Mouse (Mus musculus): ENCODE measurements around the gene Map3k14.
A peak's percentile ranks its signal among the peaks of the same experiment; 100 is the strongest.

Map3k14 gene

GRCm38 (mm10) chr11:103266729-103267345, 435 bp downstream of the Map3k14 start:
- Histone ChIP-seq H3K27me3 (ENCODE audit: insufficient read depth, low read length) (peaks cover 17% of the 10 kb centered on the region), H3K36me3 (ENCODE audit: insufficient read depth, low read length) (no peaks in the 10 kb centered on the region), H3K4me1 (replicated peaks; ENCODE audit: low read depth, low read length) (peaks cover 31% of the 10 kb centered on the region), H3K9me3 (ENCODE audit: low read length) (no peaks in the 10 kb centered on the region), H3K4me3 (replicated peaks; ENCODE audit: low read length) (peak overlapping the region; percentile 88)
- TF ChIP-seq NANOG (IDR thresholded peaks at IDR 0.05; ENCODE audit: borderline replicate concordance, low read length): no peak
- no peak for TF ChIP-seq CTCF (conservative IDR thresholded peaks at IDR 0.05; ENCODE audit: low read length)
- TF ChIP-seq POU5F1 (IDR thresholded peaks at IDR 0.05; ENCODE audit: borderline replicate concordance, low read length): no peak

GRCm38 (mm10) chr11:103265856-103266255, 1.4 kb downstream of the Map3k14 start:
- Histone ChIP-seq H3K27me3 (ENCODE audit: insufficient read depth, low read length) (peaks cover 14% of the 10 kb centered on the region), H3K36me3 (ENCODE audit: insufficient read depth, low read length) (no peaks in the 10 kb centered on the region), H3K4me3 (replicated peaks; ENCODE audit: low read length) (no peak overlapping the region), H3K4me1 (replicated peaks; ENCODE audit: low read depth, low read length) (peaks cover 27% of the 10 kb centered on the region), H3K9me3 (ENCODE audit: low read length) (no peaks in the 10 kb centered on the region)
- TF ChIP-seq NANOG (IDR thresholded peaks at IDR 0.05; ENCODE audit: borderline replicate concordance, low read length) (no peak), POU5F1 (IDR thresholded peaks at IDR 0.05; ENCODE audit: borderline replicate concordance, low read length) (no peak), CTCF (conservative IDR thresholded peaks at IDR 0.05; ENCODE audit: low read length) (no peak)

- no peak for TF ChIP-seq POU5F1 (IDR thresholded peaks at IDR 0.05; ENCODE audit: borderline replicate concordance, low read length)
- TF ChIP-seq CTCF (conservative IDR thresholded peaks at IDR 0.05; ENCODE audit: low read length): no peak
- no peak for TF ChIP-seq NANOG (IDR thresholded peaks at IDR 0.05; ENCODE audit: borderline replicate concordance, low read length)
- Histone ChIP-seq H3K4me1 (replicated peaks; ENCODE audit: low read depth, low read length) (peaks cover 27% of the 10 kb centered on the region), H3K36me3 (ENCODE audit: insufficient read depth, low read length) (no peaks in the 10 kb centered on the region), H3K4me3 (replicated peaks; ENCODE audit: low read length) (no peak overlapping the region), H3K9me3 (ENCODE audit: low read length) (no peaks in the 10 kb centered on the region), H3K27me3 (ENCODE audit: insufficient read depth, low read length) (peaks cover 14% of the 10 kb centered on the region)
These were observed 2.1 kb downstream of the Map3k14 start for GRCm38 (mm10) chr11:103265211-103265610.

GRCm38 (mm10) chr11:103264427-103265005, 2.8 kb downstream of the Map3k14 start:
- no peak overlapping the region for H3K4me3 ChIP-seq (replicated peaks; ENCODE audit: low read length)
- H3K9me3 ChIP-seq (ENCODE audit: low read length): no peaks in the 10 kb centered on the region
- H3K4me1 ChIP-seq (replicated peaks; ENCODE audit: low read depth, low read length): peaks cover 27% of the 10 kb centered on the region
- no peaks in the 10 kb centered on the region for H3K36me3 ChIP-seq (ENCODE audit: insufficient read depth, low read length)
- TF ChIP-seq NANOG (IDR thresholded peaks at IDR 0.05; ENCODE audit: borderline replicate concordance, low read length) (no peak), CTCF (conservative IDR thresholded peaks at IDR 0.05; ENCODE audit: low read length) (no peak), POU5F1 (IDR thresholded peaks at IDR 0.05; ENCODE audit: borderline replicate concordance, low read length) (no peak)
- H3K27me3 ChIP-seq (ENCODE audit: insufficient read depth, low read length): peaks cover 14% of the 10 kb centered on the region

GRCm38 (mm10) chr11:103263551-103263950, 3.7 kb downstream of the Map3k14 start:
- Histone ChIP-seq H3K27me3 (ENCODE audit: insufficient read depth, low read length) (peaks cover 14% of the 10 kb centered on the region), H3K4me1 (replicated peaks; ENCODE audit: low read depth, low read length) (peaks cover 24% of the 10 kb centered on the region), H3K4me3 (replicated peaks; ENCODE audit: low read length) (no peak overlapping the region), H3K9me3 (ENCODE audit: low read length) (no peaks in the 10 kb centered on the region), H3K36me3 (ENCODE audit: insufficient read depth, low read length) (no peaks in the 10 kb centered on the region)
- TF ChIP-seq CTCF (conservative IDR thresholded peaks at IDR 0.05; ENCODE audit: low read length) (no peak), NANOG (IDR thresholded peaks at IDR 0.05; ENCODE audit: borderline replicate concordance, low read length) (no peak), POU5F1 (IDR thresholded peaks at IDR 0.05; ENCODE audit: borderline replicate concordance, low read length) (no peak)

- H3K9me3 ChIP-seq (ENCODE audit: low read length): no peaks in the 10 kb centered on the region
- H3K4me3 ChIP-seq (replicated peaks; ENCODE audit: low read length): no peak overlapping the region
- no peaks in the 10 kb centered on the region for H3K36me3 ChIP-seq (ENCODE audit: insufficient read depth, low read length)
- TF ChIP-seq NANOG (IDR thresholded peaks at IDR 0.05; ENCODE audit: borderline replicate concordance, low read length): no peak
- no peak for TF ChIP-seq POU5F1 (IDR thresholded peaks at IDR 0.05; ENCODE audit: borderline replicate concordance, low read length)
- TF ChIP-seq CTCF (conservative IDR thresholded peaks at IDR 0.05; ENCODE audit: low read length): no peak
- H3K27me3 ChIP-seq (ENCODE audit: insufficient read depth, low read length): peaks cover 14% of the 10 kb centered on the region
- peaks cover 15% of the 10 kb centered on the region for H3K4me1 ChIP-seq (replicated peaks; ENCODE audit: low read depth, low read length)
These were observed 4.6 kb downstream of the Map3k14 start for GRCm38 (mm10) chr11:103262412-103263267.

- H3K36me3 ChIP-seq (ENCODE audit: insufficient read depth, low read length): no peaks in the 10 kb centered on the region
- no peak for TF ChIP-seq POU5F1 (IDR thresholded peaks at IDR 0.05; ENCODE audit: borderline replicate concordance, low read length)
- no peak for TF ChIP-seq NANOG (IDR thresholded peaks at IDR 0.05; ENCODE audit: borderline replicate concordance, low read length)
- no peak for TF ChIP-seq CTCF (conservative IDR thresholded peaks at IDR 0.05; ENCODE audit: low read length)
- no peaks in the 10 kb centered on the region for H3K9me3 ChIP-seq (ENCODE audit: low read length)
- H3K4me3 ChIP-seq (replicated peaks; ENCODE audit: low read length): no peak overlapping the region
- peaks cover 11% of the 10 kb centered on the region for H3K27me3 ChIP-seq (ENCODE audit: insufficient read depth, low read length)
- H3K4me1 ChIP-seq (replicated peaks; ENCODE audit: low read depth, low read length): peaks cover 14% of the 10 kb centered on the region
These were observed 5.4 kb downstream of the Map3k14 start for GRCm38 (mm10) chr11:103261671-103262411.
